8 mouse cellular contexts compared by ENCODE assay signal in genomic region chr7:143556964-143557610, GRCm38 (mm10). TPM values are rescaled to one million over a fixed set of nuclear protein-coding genes. Genes with fewer than 3 reads are reported as not detected.
A peak's percentile ranks its signal among the peaks of the same experiment; 100 is the strongest.
DNase-seq lines count a peak whose midpoint lies in the region; ATAC-seq and TF ChIP-seq lines count a peak whose summit lies in the region.

No protein-coding gene starts in this region.

- H3K4me1 ChIP-seq in forebrain, embryonic 13.5 days, result no peaks in the 10 kb centered on the region

- H3K4me3 ChIP-seq in left cerebral cortex, adult 2 months, result no peak overlapping the region
- H3K4me3 ChIP-seq in forebrain, embryonic 13.5 days, result no peak overlapping the region

- no peak overlapping the region for H3K27ac ChIP-seq in left cerebral cortex, adult 2 months
- H3K27ac ChIP-seq in forebrain, embryonic 13.5 days, result no peak overlapping the region

- no peaks in the 10 kb centered on the region for H3K27me3 ChIP-seq in forebrain, embryonic 13.5 days

- intact Hi-C loops in left cerebral cortex, adult 2 months (cut with DNase I), result no loop called here

- no peaks in the 10 kb centered on the region for H3K9me3 ChIP-seq in forebrain, embryonic 13.5 days (replicated peaks)

- DNase-seq in left cerebral cortex, adult 2 months (ENCODE audit: extremely low spot score in 1 of 2, low spot score in 2 of 2), result peak; percentile 19 to 36
- DNase-seq in left cerebral cortex, adult 18-20 months (ENCODE audit: low spot score in 2 of 2), result no peak
- peak; percentile 72 for DNase-seq in adipocyte (ENCODE audit: low spot score)
- peak; percentile 43 to 51 for DNase-seq in kidney, adult 8-10 months
- DNase-seq in lung, postnatal 4 days, result peak; percentile 18 to 59
- DNase-seq in spleen, postnatal 36 days (ENCODE audit: low spot score in 2 of 2), result peak; percentile 59 to 76

- no peak for TF ChIP-seq CTCF in left cerebral cortex, adult 2 months (IDR thresholded peaks at IDR 0.05)

- H3K4me2 ChIP-seq in forebrain, embryonic 13.5 days, result no peak overlapping the region

- WGBS in forebrain, embryonic 13.5 days, result 73% methylated on average over 8 of the region's 8 CpGs

- peaks cover 92% of the 10 kb centered on the region for H3K36me3 ChIP-seq in forebrain, embryonic 13.5 days (ENCODE audit: poor library complexity, severe bottlenecking)

- ATAC-seq in erythroblast, adult 5-6 weeks (replicated peaks; ENCODE audit: low FRiP score, poor library complexity, severe bottlenecking), result peak; percentile 91
- no peak for ATAC-seq in forebrain, embryonic 13.5 days

- H3K9ac ChIP-seq in forebrain, embryonic 13.5 days, result no peak overlapping the region

RNA-seq across cellular contexts. Expression of gene Nap1l4, which starts 8.2 kb away (rescaled TPM):
- 100 to 1,000 TPM; 112 to 117 TPM for total RNA-seq in left cerebral cortex, adult 2 months (2021)
- total RNA-seq in left cerebral cortex, adult 18-20 months (2021), result 100 to 1,000 TPM; 110 to 119 TPM
- 40.7 and 45.1 TPM in 2 replicates for total RNA-seq in erythroblast, adult 5-6 weeks (2015; ENCODE audit: low replicate concordance)
- 89.7 and 118 TPM in 2 replicates for total RNA-seq in erythroblast, adult 5-6 weeks (2017; ENCODE audit: low replicate concordance)
- 346 and 367 TPM in 2 replicates for polyA plus RNA-seq in forebrain, embryonic 13.5 days (2015; fragmentation: Nextera tagmentation; extraction: Ambion mirVana)

RNA-seq across cellular contexts. Expression of gene Cars, which starts 42.8 kb away (rescaled TPM):
- total RNA-seq in left cerebral cortex, adult 2 months (2021), result 10 to 100 TPM; 59.5 to 68.2 TPM
- total RNA-seq in left cerebral cortex, adult 18-20 months (2021), result 10 to 100 TPM; 53.2 to 57.8 TPM
- 60.9 and 87.4 TPM in 2 replicates for total RNA-seq in erythroblast, adult 5-6 weeks (2015; ENCODE audit: low replicate concordance)
- total RNA-seq in erythroblast, adult 5-6 weeks (2017; ENCODE audit: low replicate concordance), result 120 and 157 TPM in 2 replicates
- 64.4 and 73.7 TPM in 2 replicates for polyA plus RNA-seq in forebrain, embryonic 13.5 days (2015; fragmentation: Nextera tagmentation; extraction: Ambion mirVana)

RNA-seq across cellular contexts. Expression of gene Phlda2, which starts 54.1 kb away (rescaled TPM):
- not detected for total RNA-seq in left cerebral cortex, adult 2 months (2021)
- not detected for total RNA-seq in left cerebral cortex, adult 18-20 months (2021)
- total RNA-seq in erythroblast, adult 5-6 weeks (2015; ENCODE audit: low replicate concordance), result not detected in 2 replicates
- not detected in 2 replicates for total RNA-seq in erythroblast, adult 5-6 weeks (2017; ENCODE audit: low replicate concordance)
- polyA plus RNA-seq in forebrain, embryonic 13.5 days (2015; fragmentation: Nextera tagmentation; extraction: Ambion mirVana), result 0.55 TPM in 1 of 2 replicates, not detected in the other

Comparison
In these comparisons a context has a peak if more than half of its experiments do, and no peak if none do; other contexts are left out.
1. DNase-seq: peak in left cerebral cortex, adult 2 months (2 of 2), adipocyte (single experiment), kidney, adult 8-10 months (2 of 2), lung, postnatal 4 days (2 of 2) and spleen, postnatal 36 days (2 of 2); none in left cerebral cortex, adult 18-20 months (0 of 2).